Mouse (Mus musculus) MEL (cell line): ENCODE measurements around the gene Faf1. TPM values are rescaled to one million over a fixed set of nuclear protein-coding genes. Genes with fewer than 3 reads are reported as not detected.

Source experiments
- DNase-seq: peaks from one replicate; pipeline ENCODE4 v3.0.0; 2011; ENCODE audit warnings: low read depth, low spot score
- H3K27ac ChIP-seq: 2 replicates; pipeline ENCODE4 v1.5.1; 2012; ENCODE audit warnings: low read depth, mild to moderate bottlenecking, control low read depth, low read length, moderate library complexity; ENCODE audit not compliant: control insufficient read depth
- H3K27me3 ChIP-seq, 2 experiments: fragments of 150-350 bp in 1 of 2; sonication (generic) in 1 of 2; 2 replicates each; pipeline ENCODE4 v1.6.1; 2012; ENCODE audit warnings: low read length in 2 of 2, mild to moderate bottlenecking in 2 of 2, improper control_type of control experiment in 1 of 2, moderate library complexity in 1 of 2; ENCODE audit not compliant: insufficient read depth in 2 of 2, control insufficient read depth in 1 of 2
- H3K36me3 ChIP-seq, 2 experiments: 2 replicates each; pipeline ENCODE4 v1.6.1; 2012 to 2014; ENCODE audit warnings: low read length in 2 of 2, improper control_type of control experiment in 1 of 2, inconsistent platforms in 1 of 2, mild to moderate bottlenecking in 1 of 2; ENCODE audit not compliant: insufficient read depth in 2 of 2, control insufficient read depth in 1 of 2
- H3K4me1 ChIP-seq, 2 experiments: fragments of 150-350 bp in 1 of 2; sonication (generic) in 1 of 2; 2 replicates each; pipeline ENCODE4 v1.6.1; 2012; ENCODE audit warnings: low read length in 2 of 2, improper control_type of control experiment in 1 of 2, mild to moderate bottlenecking in 1 of 2; ENCODE audit not compliant: insufficient read depth in 2 of 2, control insufficient read depth in 1 of 2
- H3K4me3 ChIP-seq, 2 experiments: fragments of 150-350 bp in 1 of 2; sonication (generic) in 1 of 2; 2 replicates each; pipeline ENCODE4 v1.5.1; 2012; ENCODE audit warnings: low read depth in 2 of 2, low read length in 2 of 2, mild to moderate bottlenecking in 2 of 2, moderate library complexity in 2 of 2, control low read depth in 1 of 2, improper control_type of control experiment in 1 of 2; ENCODE audit not compliant: control insufficient read depth in 1 of 2, insufficient read depth in 1 of 2
- H3K79me2 ChIP-seq: 2 replicates; pipeline ENCODE4 v1.6.1; 2012; ENCODE audit warnings: mild to moderate bottlenecking, low read length, moderate library complexity; ENCODE audit not compliant: control insufficient read depth, poor library complexity, insufficient read depth
- H3K9ac ChIP-seq: 2 replicates; pipeline ENCODE4 v1.6.1; 2012; ENCODE audit warnings: low read depth, mild to moderate bottlenecking, control low read depth, low read length, moderate library complexity; ENCODE audit not compliant: control insufficient read depth, poor library complexity, severe bottlenecking
- H3K9me3 ChIP-seq: fragments of 150-350 bp; sonication (generic); replicated peaks from 2 replicates; pipeline ENCODE4 v1.6.1; 2012; ENCODE audit warnings: mild to moderate bottlenecking, low read length, improper control_type of control experiment, moderate library complexity; ENCODE audit not compliant: insufficient read depth
- CTCF ChIP-seq, 3 experiments: IDR thresholded peaks in 2 of 3; conservative IDR thresholded peaks in 1 of 3; 2 replicates each; pipeline ENCODE4 v1.5.1; 2011 to 2012; ENCODE audit warnings: low read length in 3 of 3, low read depth in 2 of 3, mild to moderate bottlenecking in 2 of 3, improper control_type of control experiment in 1 of 3, inconsistent platforms in 1 of 3, mixed read lengths in 1 of 3, moderate library complexity in 1 of 3; ENCODE audit not compliant: control insufficient read depth in 1 of 3, insufficient read depth in 1 of 3, poor library complexity in 1 of 3, severe bottlenecking in 1 of 3
- E2F4 ChIP-seq: IDR thresholded peaks from 2 replicates; pipeline ENCODE4 v1.6.1; 2011; ENCODE audit warnings: low read depth, low read length, improper control_type of control experiment, borderline replicate concordance
- ELF1 ChIP-seq: IDR thresholded peaks from 2 replicates; pipeline ENCODE4 v1.6.1; 2014; ENCODE audit warnings: low read depth, mild to moderate bottlenecking, inconsistent platforms, low read length, improper control_type of control experiment, moderate library complexity
- EP300 ChIP-seq, 2 experiments: IDR thresholded peaks; 2 replicates each; pipeline ENCODE4 v1.6.1; 2011; ENCODE audit warnings: improper control_type of control experiment in 2 of 2, low read length in 2 of 2, low read depth in 1 of 2, mild to moderate bottlenecking in 1 of 2
- ETS1 ChIP-seq: IDR thresholded peaks from 2 replicates; pipeline ENCODE4 v1.6.1; 2012; ENCODE audit warnings: low read depth, mild to moderate bottlenecking, inconsistent platforms, low read length, improper control_type of control experiment, moderate library complexity
- GABPA ChIP-seq: IDR thresholded peaks from 2 replicates; pipeline ENCODE4 v1.6.1; 2012; ENCODE audit warnings: low read depth, mild to moderate bottlenecking, inconsistent platforms, low read length, improper control_type of control experiment, moderate library complexity
- HCFC1 ChIP-seq: IDR thresholded peaks from 2 replicates; pipeline ENCODE4 v1.6.1; 2012; ENCODE audit warnings: low read depth, mild to moderate bottlenecking, inconsistent platforms, low read length, improper control_type of control experiment, moderate library complexity
- KAT2A ChIP-seq: conservative IDR thresholded peaks from 2 replicates; pipeline ENCODE4 v1.6.1; 2012; ENCODE audit warnings: low read depth, low read length, improper control_type of control experiment, inconsistent platforms
- MAX ChIP-seq: IDR thresholded peaks from 2 replicates; pipeline ENCODE4 v1.6.1; 2011; ENCODE audit warnings: low read length, improper control_type of control experiment
- NELFE ChIP-seq: IDR thresholded peaks from 2 replicates; pipeline ENCODE4 v1.6.1; 2011; ENCODE audit warnings: low read depth, low read length, improper control_type of control experiment
- POLR2A ChIP-seq, 2 experiments: IDR thresholded peaks; 2 replicates each; pipeline ENCODE4 v1.6.1; 2011 to 2012; ENCODE audit warnings: low read length in 2 of 2, mild to moderate bottlenecking in 2 of 2, control low read depth in 1 of 2, improper control_type of control experiment in 1 of 2, low read depth in 1 of 2, moderate library complexity in 1 of 2; ENCODE audit not compliant: control insufficient read depth in 1 of 2, insufficient read depth in 1 of 2, poor library complexity in 1 of 2
- POLR2AphosphoS2 ChIP-seq: IDR thresholded peaks from 2 replicates; pipeline ENCODE4 v1.6.1; 2011; ENCODE audit warnings: low read length, improper control_type of control experiment
- RAD21 ChIP-seq: IDR thresholded peaks from 2 replicates; pipeline ENCODE4 v1.6.1; 2011; ENCODE audit warnings: mild to moderate bottlenecking, low read depth, low read length, improper control_type of control experiment
- SIN3A ChIP-seq: IDR thresholded peaks from 2 replicates; pipeline ENCODE4 v1.6.1; 2012; ENCODE audit warnings: low read length, improper control_type of control experiment, inconsistent platforms
- TBP ChIP-seq: IDR thresholded peaks from 2 replicates; pipeline ENCODE4 v1.8.0; 2011; ENCODE audit warnings: low read depth, low read length, improper control_type of control experiment
- TCF12 ChIP-seq: IDR thresholded peaks from 2 replicates; pipeline ENCODE4 v1.6.1; 2014; ENCODE audit warnings: low read depth, mild to moderate bottlenecking, inconsistent platforms, low read length, improper control_type of control experiment, moderate library complexity
- UBTF ChIP-seq: IDR thresholded peaks from 2 replicates; pipeline ENCODE4 v1.6.1; 2012; ENCODE audit warnings: low read depth, mild to moderate bottlenecking, inconsistent platforms, low read length, improper control_type of control experiment, moderate library complexity, borderline replicate concordance; ENCODE audit not compliant: insufficient read depth
- ZKSCAN1 ChIP-seq: IDR thresholded peaks from 2 replicates; pipeline ENCODE4 v1.6.1; 2012; ENCODE audit warnings: low read depth, mild to moderate bottlenecking, inconsistent platforms, low read length, improper control_type of control experiment, moderate library complexity
- ZMIZ1 ChIP-seq: IDR thresholded peaks from 2 replicates; pipeline ENCODE4 v1.6.1; 2012; ENCODE audit warnings: low read depth, mild to moderate bottlenecking, inconsistent platforms, low read length, improper control_type of control experiment, moderate library complexity
- polyA plus RNA-seq, 2 experiments: library from polyadenylated mRNA; stranded (reverse) in 1 of 2; unstranded in 1 of 2; fragments of >175 nt in 1 of 2; fragments of >200 nt in 1 of 2; gene quantifications; 2 replicates each; pipeline versions ENCODE4 v1.2.1 to v1.2.4; 2012; ENCODE audit warnings: low replicate concordance in 2 of 2, low read depth in 1 of 2; ENCODE audit not compliant: insufficient read length in 2 of 2, insufficient read depth in 1 of 2, missing spikeins in 1 of 2
- total RNA-seq: library from RNA; depleted of rRNA; stranded (reverse); fragments of 300-350 nt; gene quantifications from 2 replicates; pipeline ENCODE4 v1.2.3, GENCODE M21; 2012

The Faf1 gene
- total and polyA plus RNA-seq, 3 experiments = 36.5 to 37.6 TPM; not detected in 1

GRCm38 (mm10) chr4:109760501-109760900 is 84.1 kb downstream of the Faf1 start:
- no peaks in the 10 kb centered on the region for H3K79me2 ChIP-seq
- no peak for DNase-seq
- no peak overlapping the region for H3K27ac ChIP-seq
- no peaks in the 10 kb centered on the region for H3K27me3 ChIP-seq
- H3K4me3 ChIP-seq = no peak overlapping the region
- H3K9ac ChIP-seq = no peak overlapping the region
- no peaks in the 10 kb centered on the region for H3K9me3 ChIP-seq
- H3K4me1 ChIP-seq = no peaks in the 10 kb centered on the region
- TF ChIP-seq GABPA = no peak
- peaks cover 0 to 2% of the 10 kb centered on the region in 2 experiments; a peak in 2 of 4 replicates for H3K36me3 ChIP-seq

GRCm38 (mm10) chr4:109762768-109763501 is 86.5 kb downstream of the Faf1 start:
- no peaks in the 10 kb centered on the region for H3K9me3 ChIP-seq
- H3K79me2 ChIP-seq = no peaks in the 10 kb centered on the region
- H3K9ac ChIP-seq = no peak overlapping the region
- no peaks in the 10 kb centered on the region for H3K4me1 ChIP-seq
- H3K27ac ChIP-seq = no peak overlapping the region
- H3K36me3 ChIP-seq = peaks cover 0 to 2% of the 10 kb centered on the region in 2 experiments; a peak in 2 of 4 replicates
- H3K4me3 ChIP-seq = no peak overlapping the region
- TF ChIP-seq ELF1 = no peak
- TF ChIP-seq POLR2AphosphoS2 = no peak
- TF ChIP-seq CTCF (IDR thresholded peaks at IDR 0.05 in 2 of 3, conservative IDR thresholded peaks at IDR 0.05 in 1 of 3; ENCODE audit: control insufficient read depth in 1 of 3, insufficient read depth in 1 of 3, low read depth in 2 of 3, low read length in 3 of 3, poor library complexity in 1 of 3, severe bottlenecking in 1 of 3) = no peak
- TF ChIP-seq TBP = no peak
- TF ChIP-seq SIN3A = no peak
- TF ChIP-seq E2F4 = no peak
- no peak for TF ChIP-seq ZMIZ1
- no peak for TF ChIP-seq HCFC1
- no peak for TF ChIP-seq UBTF
- TF ChIP-seq KAT2A = no peak
- no peak for TF ChIP-seq RAD21
- no peak for TF ChIP-seq GABPA
- no peak for TF ChIP-seq ZKSCAN1
- no peak for TF ChIP-seq NELFE
- no peaks in the 10 kb centered on the region for H3K27me3 ChIP-seq
- DNase-seq = no peak

GRCm38 (mm10) chr4:109769071-109769470 is 92.7 kb downstream of the Faf1 start:
- Histone ChIP-seq H3K4me1 (no peaks in the 10 kb centered on the region), H3K27me3 (no peaks in the 10 kb centered on the region), H3K36me3 (peaks cover 0 to 2% of the 10 kb centered on the region in 2 experiments; a peak in 2 of 4 replicates), H3K9ac (no peak overlapping the region), H3K79me2 (no peaks in the 10 kb centered on the region), H3K27ac (no peak overlapping the region), H3K9me3 (no peaks in the 10 kb centered on the region), H3K4me3 (no peak overlapping the region)
- TF ChIP-seq EP300 (IDR thresholded peaks at IDR 0.05; ENCODE audit: low read depth in 1 of 2, low read length in 2 of 2) (no peak), TCF12 (no peak), ETS1 (no peak), TBP (no peak), POLR2A (IDR thresholded peaks at IDR 0.05; ENCODE audit: control insufficient read depth in 1 of 2, insufficient read depth in 1 of 2, low read depth in 1 of 2, low read length in 2 of 2, poor library complexity in 1 of 2) (no peak), MAX (no peak)
- DNase-seq = no peak
